Mouse (Mus musculus) bone marrow, adult 2 months (tissue): ENCODE results near the gene Mthfr.

Source experiments
- CTCF ChIP-seq: fragments of 200-500 bp; IDR thresholded peaks from 2 replicates; pipeline ENCODE4 v1.5.1; 2011; ENCODE audit warnings: low read length, control low read depth; ENCODE audit not compliant: control insufficient read depth, insufficient read depth
- POLR2A ChIP-seq: fragments of 200-500 bp; IDR thresholded peaks from 2 replicates; pipeline ENCODE4 v1.6.1; 2011; ENCODE audit warnings: low read depth, mild to moderate bottlenecking, control low read depth, low read length, borderline replicate concordance; ENCODE audit not compliant: control insufficient read depth

DNA sequence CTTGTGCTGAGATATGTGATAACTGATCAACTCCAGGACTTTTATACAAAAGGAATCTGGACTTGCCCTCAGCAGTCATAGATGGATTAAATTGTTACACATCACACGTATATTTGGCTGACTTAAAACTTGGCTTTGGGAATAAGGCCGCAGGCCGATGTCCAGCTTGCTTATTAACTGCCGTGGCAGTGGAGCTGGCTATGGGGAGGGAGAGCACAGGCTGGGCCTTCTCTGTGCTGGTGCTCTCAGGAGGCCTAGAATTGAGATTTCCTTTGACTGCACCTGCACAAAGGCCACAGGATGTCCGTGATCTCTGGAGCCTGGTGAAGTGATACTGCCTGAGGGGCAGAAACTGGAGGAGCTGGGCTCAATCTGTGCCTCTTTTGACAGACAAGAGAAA is 8.4 kb upstream of the Mthfr start:
- TF ChIP-seq CTCF (no peak), POLR2A (no peak)
